Mouse (Mus musculus): ENCODE measurements around the gene Mgmt. TPM values are rescaled to one million over a fixed set of nuclear protein-coding genes. Genes with fewer than 3 reads are reported as not detected.

Mgmt gene
- polyA plus RNA-seq, 2 experiments: 1.3 to 3.4 TPM

DNA sequence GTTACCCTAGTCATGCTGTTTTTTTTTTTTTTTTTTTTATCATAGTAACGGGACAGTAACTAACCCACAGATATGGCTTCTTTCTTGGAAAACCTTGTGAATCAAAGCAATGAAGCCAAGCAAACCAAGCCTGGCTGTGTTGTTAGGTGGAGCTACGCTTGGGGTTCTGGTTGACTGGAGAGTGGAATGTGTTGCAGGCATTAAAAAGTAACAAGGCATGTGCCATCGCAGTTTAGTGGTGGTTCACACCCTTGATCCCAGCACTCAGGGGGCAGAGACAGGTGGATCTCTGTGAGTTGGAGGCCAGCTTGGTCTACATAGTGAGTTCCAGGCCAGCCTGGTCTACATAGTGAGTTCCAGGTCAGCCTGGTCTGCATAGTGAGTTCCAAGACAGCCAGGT is 39.0 kb downstream of the Mgmt start:
- Histone ChIP-seq H3K4me1 (replicated peaks; ENCODE audit: control insufficient read depth in 2 of 2, insufficient read depth in 2 of 2, low read length in 1 of 2) (0 out of 4 replicates have a peak, but pooled peaks cover 0 to 3% of the 10 kb centered on the region in 2 experiments), H3K4me2 (ENCODE audit: low read depth) (no peak overlapping the region), H3K27ac (no peak overlapping the region), H3K9me3 (ENCODE audit: control insufficient read depth, low read length) (no peaks in the 10 kb centered on the region), H3K27me3 (ENCODE audit: control insufficient read depth, insufficient read depth, low read length) (no peaks in the 10 kb centered on the region), H3K36me3 (replicated peaks; ENCODE audit: control insufficient read depth, insufficient read depth, low read depth) (no peaks in the 10 kb centered on the region), H3K9ac (replicated peaks) (no peak overlapping the region), H3K4me3 (ENCODE audit: insufficient read depth in 1 of 2, low read depth in 2 of 2, low read length in 2 of 2) (no peak overlapping the region)
- 74% methylated on average over 3 of the region's 3 CpGs for WGBS (ENCODE audit: insufficient replicate concordance)
- TF ChIP-seq CTCF (IDR thresholded peaks at IDR 0.05; ENCODE audit: low read depth): no peak
- ATAC-seq (ENCODE audit: insufficient read depth) (no peak), DNase-seq (ENCODE audit: low read depth in 3 of 3, low spot score in 3 of 3) (no peak)

DNA sequence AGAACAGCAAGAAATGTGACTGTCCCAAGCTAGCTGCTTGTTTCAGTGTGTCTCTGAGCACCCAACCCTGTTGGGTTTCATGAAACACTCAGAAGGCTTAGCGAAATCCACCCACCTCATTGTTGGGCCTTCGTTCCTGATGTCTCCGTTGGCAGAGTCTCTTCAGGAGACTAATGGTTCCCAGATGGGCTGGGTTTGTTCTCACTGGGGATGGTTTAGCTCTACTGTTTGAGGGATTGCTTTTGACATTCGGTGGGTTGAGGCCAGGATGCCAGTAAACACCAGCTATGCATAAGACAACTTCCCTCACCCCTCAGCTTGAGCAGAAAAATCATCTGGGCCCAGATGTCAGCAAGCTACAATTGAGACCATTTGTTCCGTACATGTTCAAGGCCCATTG is 39.9 kb downstream of the Mgmt start:
- WGBS (ENCODE audit: insufficient replicate concordance): 69% methylated on average over 5 of the region's 5 CpGs
- Histone ChIP-seq H3K9me3 (ENCODE audit: control insufficient read depth, low read length) (no peaks in the 10 kb centered on the region), H3K36me3 (replicated peaks; ENCODE audit: control insufficient read depth, insufficient read depth, low read depth) (no peaks in the 10 kb centered on the region), H3K27ac (no peak overlapping the region), H3K9ac (replicated peaks) (no peak overlapping the region), H3K4me3 (ENCODE audit: insufficient read depth in 1 of 2, low read depth in 2 of 2, low read length in 2 of 2) (no peak overlapping the region), H3K4me1 (replicated peaks; ENCODE audit: control insufficient read depth in 2 of 2, insufficient read depth in 2 of 2, low read length in 1 of 2) (no peaks in the 10 kb centered on the region), H3K4me2 (ENCODE audit: low read depth) (no peak overlapping the region), H3K27me3 (ENCODE audit: control insufficient read depth, insufficient read depth, low read length) (no peaks in the 10 kb centered on the region)
- no peak for DNase-seq (ENCODE audit: low read depth in 3 of 3, low spot score in 3 of 3)
- ATAC-seq (ENCODE audit: insufficient read depth): no peak
- TF ChIP-seq EP300 (IDR thresholded peaks at IDR 0.05; ENCODE audit: low read depth) (no peak), CTCF (IDR thresholded peaks at IDR 0.05; ENCODE audit: low read depth) (no peak)

DNA sequence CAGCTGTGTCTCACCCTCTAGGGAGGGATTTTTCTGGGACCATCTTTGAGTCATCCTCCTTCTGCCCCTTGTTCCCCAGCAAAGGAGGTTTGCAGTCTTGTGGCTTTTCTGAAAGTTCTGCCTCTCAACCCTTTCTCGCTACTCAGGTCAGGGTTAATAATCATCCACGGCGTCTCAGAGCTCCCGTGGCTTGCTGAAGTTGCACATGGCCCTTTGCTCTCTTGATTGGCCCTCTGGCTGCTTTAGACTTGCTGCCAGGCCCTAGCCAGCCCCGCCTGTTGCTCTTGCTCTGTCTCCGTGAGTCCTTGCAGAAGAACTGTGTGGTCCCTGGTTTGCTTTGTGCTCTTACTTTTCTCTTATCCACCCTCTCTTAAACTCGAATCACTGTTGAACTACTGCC is 40.4 kb downstream of the Mgmt start:
- no peaks in the 10 kb centered on the region for H3K9me3 ChIP-seq (ENCODE audit: control insufficient read depth, low read length)
- no peak overlapping the region for H3K4me2 ChIP-seq (ENCODE audit: low read depth)
- no peaks in the 10 kb centered on the region for H3K4me1 ChIP-seq (replicated peaks; ENCODE audit: control insufficient read depth in 2 of 2, insufficient read depth in 2 of 2, low read length in 1 of 2)
- no peak overlapping the region for H3K27ac ChIP-seq
- WGBS (ENCODE audit: insufficient replicate concordance): 70% methylated on average over 7 of the region's 7 CpGs
- no peaks in the 10 kb centered on the region for H3K36me3 ChIP-seq (replicated peaks; ENCODE audit: control insufficient read depth, insufficient read depth, low read depth)
- ATAC-seq (ENCODE audit: insufficient read depth) (no peak), DNase-seq (ENCODE audit: low read depth in 3 of 3, low spot score in 3 of 3) (no peak)
- H3K27me3 ChIP-seq (ENCODE audit: control insufficient read depth, insufficient read depth, low read length): no peaks in the 10 kb centered on the region
- H3K4me3 ChIP-seq (ENCODE audit: insufficient read depth in 1 of 2, low read depth in 2 of 2, low read length in 2 of 2): no peak overlapping the region
- TF ChIP-seq CTCF (IDR thresholded peaks at IDR 0.05; ENCODE audit: low read depth) (no peak), EP300 (IDR thresholded peaks at IDR 0.05; ENCODE audit: low read depth) (no peak)
- H3K9ac ChIP-seq (replicated peaks): no peak overlapping the region

GRCm38 (mm10) chr7:136938371-136938770 is 44.0 kb downstream of the Mgmt start:
- Histone ChIP-seq H3K27ac (no peak overlapping the region), H3K4me1 (replicated peaks; ENCODE audit: control insufficient read depth in 2 of 2, insufficient read depth in 2 of 2, low read length in 1 of 2) (no peaks in the 10 kb centered on the region), H3K36me3 (replicated peaks; ENCODE audit: control insufficient read depth, insufficient read depth, low read depth) (no peaks in the 10 kb centered on the region), H3K9me3 (ENCODE audit: control insufficient read depth, low read length) (no peaks in the 10 kb centered on the region), H3K9ac (replicated peaks) (no peak overlapping the region), H3K27me3 (ENCODE audit: control insufficient read depth, insufficient read depth, low read length) (no peaks in the 10 kb centered on the region), H3K4me3 (ENCODE audit: insufficient read depth in 1 of 2, low read depth in 2 of 2, low read length in 2 of 2) (no peak overlapping the region), H3K4me2 (ENCODE audit: low read depth) (no peak overlapping the region)
- DNase-seq (ENCODE audit: low read depth in 3 of 3, low spot score in 3 of 3) (no peak), ATAC-seq (ENCODE audit: insufficient read depth) (no peak)
- TF ChIP-seq EP300 (IDR thresholded peaks at IDR 0.05; ENCODE audit: low read depth) (no peak), CTCF (IDR thresholded peaks at IDR 0.05; ENCODE audit: low read depth) (no peak)
- 67% methylated on average over 4 of the region's 4 CpGs for WGBS (ENCODE audit: insufficient replicate concordance)

- Histone ChIP-seq H3K27me3 (ENCODE audit: control insufficient read depth, insufficient read depth, low read length) (no peaks in the 10 kb centered on the region), H3K9me3 (ENCODE audit: control insufficient read depth, low read length) (no peaks in the 10 kb centered on the region), H3K36me3 (replicated peaks; ENCODE audit: control insufficient read depth, insufficient read depth, low read depth) (no peaks in the 10 kb centered on the region), H3K4me3 (ENCODE audit: insufficient read depth in 1 of 2, low read depth in 2 of 2, low read length in 2 of 2) (no peak overlapping the region), H3K27ac (no peak overlapping the region), H3K4me1 (replicated peaks; ENCODE audit: control insufficient read depth in 2 of 2, insufficient read depth in 2 of 2, low read length in 1 of 2) (no peaks in the 10 kb centered on the region), H3K9ac (replicated peaks) (no peak overlapping the region), H3K4me2 (ENCODE audit: low read depth) (no peak overlapping the region)
- WGBS (ENCODE audit: insufficient replicate concordance): 70% methylated on average over 2 of the region's 2 CpGs
- TF ChIP-seq EP300 (IDR thresholded peaks at IDR 0.05; ENCODE audit: low read depth) (no peak), CTCF (IDR thresholded peaks at IDR 0.05; ENCODE audit: low read depth) (no peak)
- DNase-seq (ENCODE audit: low read depth in 3 of 3, low spot score in 3 of 3) (no peak), ATAC-seq (ENCODE audit: insufficient read depth) (no peak)
Measured at GRCm38 (mm10) chr7:136942414-136942813, 48.0 kb downstream of the Mgmt start.
